Mouse (Mus musculus) myocyte (in vitro differentiated cells): ENCODE results near the gene Nr1h4. TPM values are rescaled to one million over a fixed set of nuclear protein-coding genes. Genes with fewer than 3 reads are reported as not detected.

Source experiments
- H3K27me3 ChIP-seq: one replicate; pipeline ENCODE4 v1.6.1; 2011; ENCODE audit not compliant: control insufficient read depth, insufficient read depth, insufficient read length
- H3K36me3 ChIP-seq: one replicate; pipeline ENCODE4 v1.6.1; 2011; ENCODE audit not compliant: control insufficient read depth, insufficient read depth
- H3K4me2 ChIP-seq: one replicate; pipeline ENCODE4 v1.6.1; 2011; ENCODE audit warnings: low read depth, control low read depth
- H3K4me3 ChIP-seq: one replicate; pipeline ENCODE4 v1.5.1; 2011; ENCODE audit warnings: mild to moderate bottlenecking, control low read depth, moderate library complexity
- H3K79me2 ChIP-seq: one replicate; pipeline ENCODE4 v1.6.1; 2011; ENCODE audit not compliant: control insufficient read depth, insufficient read depth
- H3ac ChIP-seq: one replicate; pipeline ENCODE4 v1.6.1; 2011; ENCODE audit not compliant: control insufficient read depth, insufficient read length
- CEBPB ChIP-seq: IDR thresholded peaks from 2 replicates; pipeline ENCODE4 v1.6.1; 2011; ENCODE audit warnings: mild to moderate bottlenecking, moderate library complexity; ENCODE audit not compliant: poor library complexity, insufficient read depth, severe bottlenecking
- E2F4 ChIP-seq: IDR thresholded peaks from one replicate; pipeline ENCODE4 v1.6.1; 2011; ENCODE audit warnings: mild to moderate bottlenecking, control low read depth, moderate library complexity; ENCODE audit not compliant: insufficient read depth
- MAX ChIP-seq: IDR thresholded peaks from one replicate; pipeline ENCODE4 v1.6.1; 2011; ENCODE audit warnings: low read depth, mild to moderate bottlenecking, control low read depth
- MYOD1 ChIP-seq, 3 experiments: IDR thresholded peaks; one replicate each; pipeline ENCODE4 v1.6.1; 2011; ENCODE audit warnings: control low read depth in 2 of 3, low read depth in 2 of 3, mild to moderate bottlenecking in 2 of 3, moderate library complexity in 1 of 3; ENCODE audit not compliant: insufficient read length in 2 of 3, control insufficient read depth in 1 of 3
- MYOG ChIP-seq, 3 experiments: IDR thresholded peaks; one replicate each; pipeline ENCODE4 v1.6.1; 2011; ENCODE audit warnings: control low read depth in 2 of 3, low read depth in 2 of 3, mild to moderate bottlenecking in 2 of 3; ENCODE audit not compliant: insufficient read length in 2 of 3, control insufficient read depth in 1 of 3, insufficient read depth in 1 of 3
- POLR2A ChIP-seq: IDR thresholded peaks from one replicate; pipeline ENCODE4 v1.6.1; 2011; ENCODE audit warnings: low read depth, mild to moderate bottlenecking, control low read depth, moderate library complexity; ENCODE audit not compliant: insufficient read length
- POLR2AphosphoS2 ChIP-seq: IDR thresholded peaks from one replicate; pipeline ENCODE4 v1.6.1; 2011; ENCODE audit warnings: low read depth, control low read depth; ENCODE audit not compliant: insufficient read length
- REST ChIP-seq: IDR thresholded peaks from one replicate; pipeline ENCODE4 v1.6.1; 2011; ENCODE audit warnings: mild to moderate bottlenecking, control low read depth, moderate library complexity; ENCODE audit not compliant: insufficient read depth, insufficient read length
- SRF ChIP-seq: IDR thresholded peaks from one replicate; pipeline ENCODE4 v1.6.1; 2011; ENCODE audit warnings: low read depth; ENCODE audit not compliant: control insufficient read depth, insufficient read length
- TCF12 ChIP-seq: IDR thresholded peaks from one replicate; pipeline ENCODE4 v1.6.1; 2011; ENCODE audit warnings: mild to moderate bottlenecking, control low read depth; ENCODE audit not compliant: poor library complexity, insufficient read depth, severe bottlenecking
- TCF3 ChIP-seq: IDR thresholded peaks from one replicate; pipeline ENCODE4 v1.6.1; 2011; ENCODE audit warnings: low read depth, control low read depth; ENCODE audit not compliant: insufficient read length
- USF1 ChIP-seq: IDR thresholded peaks from one replicate; pipeline ENCODE4 v1.6.1; 2011; ENCODE audit warnings: low read depth, mild to moderate bottlenecking, control low read depth, moderate library complexity
- polyA plus RNA-seq: library from polyadenylated mRNA; unstranded; fragments of >200 nt; fragmentation: generic; extraction: Trizol; gene quantifications from one replicate; pipeline ENCODE4 v1.2.1, GENCODE M21; 2012; ENCODE audit warnings: missing spikeins

Nr1h4 gene
- polyA plus RNA-seq, 1 experiment: not detected

DNA sequence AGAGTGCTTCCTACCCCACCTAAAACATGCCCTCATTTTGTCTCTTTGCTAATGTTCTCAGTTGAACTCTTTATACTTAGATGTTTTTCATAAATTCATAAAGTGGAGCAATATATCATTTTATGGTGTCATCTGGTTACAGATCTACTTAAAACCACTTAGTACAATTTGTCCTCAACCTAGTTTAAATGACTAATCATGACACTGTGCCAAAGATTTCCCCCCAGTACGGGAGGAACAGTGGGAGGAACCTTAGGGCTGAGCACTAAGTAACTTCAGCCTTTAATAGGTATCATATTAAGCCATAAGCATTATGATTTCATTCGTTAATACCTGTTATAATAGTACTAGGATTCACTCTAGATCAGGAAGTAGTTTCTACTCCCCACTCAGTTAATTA, 17.6 kb downstream of the Nr1h4 start:
- Histone ChIP-seq H3K36me3 (no peaks in the 10 kb centered on the region), H3K79me2 (no peaks in the 10 kb centered on the region), H3K4me2 (no peak overlapping the region), H3ac (no peak overlapping the region), H3K4me3 (no peak overlapping the region), H3K27me3 (no peaks in the 10 kb centered on the region)
- no peak for TF ChIP-seq REST
- TF ChIP-seq MAX: no peak

DNA sequence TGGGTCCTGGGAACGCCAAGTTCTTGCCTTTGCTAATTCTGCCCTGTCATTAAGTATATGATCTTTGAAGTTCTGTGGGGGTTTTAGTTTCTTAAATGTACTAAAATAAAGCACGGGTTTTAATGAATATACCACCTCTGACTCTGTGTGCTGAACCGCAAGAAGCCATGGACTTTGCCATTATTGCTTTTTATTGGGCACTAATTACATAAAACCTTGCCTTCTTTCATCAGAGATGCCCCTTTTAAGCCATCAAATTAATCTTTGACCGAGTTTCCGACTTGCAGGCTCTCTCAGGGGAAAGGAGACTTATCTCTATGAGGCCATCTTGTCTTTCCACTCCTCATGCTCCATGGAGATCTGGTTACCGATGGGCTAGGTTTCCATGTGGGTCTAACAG, 20.8 kb downstream of the Nr1h4 start:
- Histone ChIP-seq H3K4me2 (no peak overlapping the region), H3K36me3 (no peaks in the 10 kb centered on the region), H3K27me3 (no peaks in the 10 kb centered on the region), H3K79me2 (no peaks in the 10 kb centered on the region), H3ac (no peak overlapping the region), H3K4me3 (no peak overlapping the region)
- no peak for TF ChIP-seq MAX
- TF ChIP-seq SRF: no peak
- no peak for TF ChIP-seq REST
- no peak for TF ChIP-seq POLR2A
- no peak for TF ChIP-seq USF1
- no peak for TF ChIP-seq MYOG (IDR thresholded peaks at IDR 0.05; ENCODE audit: control insufficient read depth in 1 of 3, insufficient read depth in 1 of 3, insufficient read length in 2 of 3, low read depth in 2 of 3)
- no peak for TF ChIP-seq TCF12
- no peak for TF ChIP-seq E2F4
- TF ChIP-seq TCF3: no peak
- TF ChIP-seq POLR2AphosphoS2: no peak
- no peak for TF ChIP-seq CEBPB
- TF ChIP-seq MYOD1 (IDR thresholded peaks at IDR 0.05; ENCODE audit: control insufficient read depth in 1 of 3, insufficient read length in 2 of 3, low read depth in 2 of 3): no peak

DNA sequence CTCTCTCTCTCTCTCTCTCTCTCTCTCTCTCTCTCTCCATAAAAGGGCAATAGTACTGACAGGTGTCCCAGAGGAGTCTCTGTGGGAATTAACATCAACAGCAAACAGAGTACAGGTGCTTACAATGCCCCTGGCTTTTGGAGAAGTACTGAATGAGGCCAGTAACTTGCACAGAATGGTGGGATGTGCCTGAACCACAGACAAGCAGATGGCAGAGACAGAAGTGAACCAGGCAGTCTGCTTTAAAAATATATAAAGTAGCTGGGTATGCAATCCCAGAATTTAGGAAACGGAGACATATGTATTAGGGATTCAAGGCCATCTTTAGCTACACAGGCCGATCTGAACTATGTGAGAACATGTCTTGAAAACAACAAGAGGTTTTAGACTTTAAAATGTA, 22.8 kb downstream of the Nr1h4 start:
- no peaks in the 10 kb centered on the region for H3K36me3 ChIP-seq
- TF ChIP-seq REST: no peak
- TF ChIP-seq USF1: no peak
- no peak for TF ChIP-seq MAX
- TF ChIP-seq MYOG (IDR thresholded peaks at IDR 0.05; ENCODE audit: control insufficient read depth in 1 of 3, insufficient read depth in 1 of 3, insufficient read length in 2 of 3, low read depth in 2 of 3): no peak
- TF ChIP-seq SRF: no peak
- no peak for TF ChIP-seq POLR2AphosphoS2
- TF ChIP-seq POLR2A: no peak
- TF ChIP-seq TCF12: no peak
- no peak for TF ChIP-seq TCF3
- TF ChIP-seq E2F4: no peak
- TF ChIP-seq MYOD1 (IDR thresholded peaks at IDR 0.05; ENCODE audit: control insufficient read depth in 1 of 3, insufficient read length in 2 of 3, low read depth in 2 of 3): no peak
- TF ChIP-seq CEBPB: no peak
- no peak overlapping the region for H3K4me3 ChIP-seq
- H3K4me2 ChIP-seq: no peak overlapping the region
- H3ac ChIP-seq: no peak overlapping the region
- no peaks in the 10 kb centered on the region for H3K27me3 ChIP-seq
- H3K79me2 ChIP-seq: no peaks in the 10 kb centered on the region

DNA sequence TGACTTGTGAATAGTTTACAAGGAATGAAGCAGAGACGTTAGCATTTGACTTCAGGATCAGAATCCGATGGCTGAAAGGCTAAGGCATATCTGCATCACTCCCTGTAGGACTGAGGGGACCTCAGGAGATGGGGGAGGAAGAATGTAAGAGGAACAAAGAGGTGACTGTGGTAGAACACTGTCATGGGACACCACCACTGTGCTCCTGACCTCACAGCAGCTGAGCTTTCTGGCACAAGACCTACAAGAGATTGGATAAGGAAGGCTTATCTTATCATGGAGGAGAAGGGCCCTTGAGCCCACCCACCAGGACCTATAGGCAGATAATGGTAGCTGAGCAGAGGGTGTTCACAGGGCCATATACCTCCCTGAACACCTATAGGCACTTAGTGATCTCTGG, 24.8 kb downstream of the Nr1h4 start:
- no peaks in the 10 kb centered on the region for H3K36me3 ChIP-seq
- no peak overlapping the region for H3K4me3 ChIP-seq
- no peak for TF ChIP-seq POLR2AphosphoS2
- TF ChIP-seq POLR2A: no peak
- no peak for TF ChIP-seq TCF3
- TF ChIP-seq REST: no peak
- no peak for TF ChIP-seq MYOD1 (IDR thresholded peaks at IDR 0.05; ENCODE audit: control insufficient read depth in 1 of 3, insufficient read length in 2 of 3, low read depth in 2 of 3)
- no peak for TF ChIP-seq USF1
- TF ChIP-seq TCF12: no peak
- no peak for TF ChIP-seq MAX
- TF ChIP-seq CEBPB: no peak
- TF ChIP-seq E2F4: no peak
- TF ChIP-seq SRF: no peak
- no peak for TF ChIP-seq MYOG (IDR thresholded peaks at IDR 0.05; ENCODE audit: control insufficient read depth in 1 of 3, insufficient read depth in 1 of 3, insufficient read length in 2 of 3, low read depth in 2 of 3)
- no peaks in the 10 kb centered on the region for H3K27me3 ChIP-seq
- no peaks in the 10 kb centered on the region for H3K79me2 ChIP-seq
- H3ac ChIP-seq: no peak overlapping the region
- no peak overlapping the region for H3K4me2 ChIP-seq

DNA sequence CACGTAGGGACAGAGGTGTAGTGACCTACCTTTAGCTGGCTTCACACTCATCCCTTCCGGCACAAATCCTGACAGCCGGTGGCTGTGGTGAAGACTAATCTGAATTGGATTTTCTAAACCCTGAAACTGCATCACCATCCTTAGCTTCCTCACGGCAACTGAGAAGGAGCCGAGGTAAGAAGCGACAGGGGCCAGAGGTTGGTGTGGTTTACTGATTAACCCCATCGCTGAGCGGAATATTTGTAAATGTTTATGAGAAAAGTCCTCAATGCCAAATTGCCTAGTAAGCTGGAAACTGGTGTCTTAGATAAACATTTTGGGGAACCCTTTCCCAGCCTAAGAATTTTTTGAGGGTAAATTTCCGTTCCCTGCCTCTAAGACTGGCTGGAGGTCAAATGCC, 26.9 kb downstream of the Nr1h4 start:
- H3K4me2 ChIP-seq: no peak overlapping the region
- no peaks in the 10 kb centered on the region for H3K27me3 ChIP-seq
- no peaks in the 10 kb centered on the region for H3K79me2 ChIP-seq
- no peaks in the 10 kb centered on the region for H3K36me3 ChIP-seq
- TF ChIP-seq POLR2A (no peak), TCF3 (no peak), CEBPB (no peak), MAX (no peak), MYOG (IDR thresholded peaks at IDR 0.05; ENCODE audit: control insufficient read depth in 1 of 3, insufficient read depth in 1 of 3, insufficient read length in 2 of 3, low read depth in 2 of 3) (no peak)
- no peak overlapping the region for H3K4me3 ChIP-seq
- no peak overlapping the region for H3ac ChIP-seq
